11 mouse cellular contexts compared by ENCODE assay signal in genomic region chr7:136872059-136872458, GRCm38 (mm10). TPM values are rescaled to one million over a fixed set of nuclear protein-coding genes. Genes with fewer than 3 reads are reported as not detected.
DNase-seq lines count a peak whose midpoint lies in the region; ATAC-seq lines count a peak whose summit lies in the region.
"Had no signal": no experiment of that assay in that cellular context is flagged by ENCODE, and none has a peak within 500 bp of the region (broad histone marks: within the 10 kb centered on the region; RNA-seq: fewer than 3 reads in every experiment).

No protein-coding gene starts in this region.

- ATAC-seq in hindbrain, embryonic 15.5 days (ENCODE audit: low FRiP score, low read depth): 0 out of 2 replicates have a peak, but pooled peaks have one; percentile 42
- ATAC-seq in limb, embryonic 13.5 days (ENCODE audit: low FRiP score, low read depth): no peak

- no peak overlapping the region for H3K4me3 ChIP-seq in hindbrain, embryonic 15.5 days
- H3K4me3 ChIP-seq in limb, embryonic 13.5 days: no peak overlapping the region
- H3K4me3 ChIP-seq: heart, embryonic 12.5 days; neural tube, embryonic 13.5 days had no signal

- no peak overlapping the region; the same call in 1 of the 2 replicates for H3K4me2 ChIP-seq in hindbrain, embryonic 15.5 days
- H3K4me2 ChIP-seq in limb, embryonic 13.5 days (replicated peaks): 0 out of 2 replicates have a peak overlapping the region, but pooled peaks have one; percentile 14
- H3K4me2 ChIP-seq: heart, embryonic 12.5 days; neural tube, embryonic 13.5 days had no signal

- no peak overlapping the region for H3K9ac ChIP-seq in hindbrain, embryonic 15.5 days
- H3K9ac ChIP-seq in limb, embryonic 13.5 days: no peak overlapping the region
- H3K9ac ChIP-seq: heart, embryonic 12.5 days; liver, embryonic 14.5 days; neural tube, embryonic 13.5 days had no signal

- H3K4me1 ChIP-seq in hindbrain, embryonic 15.5 days (replicated peaks): peaks cover 10% of the 10 kb centered on the region
- peaks cover 9% of the 10 kb centered on the region for H3K4me1 ChIP-seq in limb, embryonic 13.5 days

- no peaks in the 10 kb centered on the region for H3K9me3 ChIP-seq in hindbrain, embryonic 15.5 days
- H3K9me3 ChIP-seq in limb, embryonic 13.5 days: no peaks in the 10 kb centered on the region
- H3K9me3 ChIP-seq: heart, embryonic 12.5 days; neural tube, embryonic 13.5 days had no signal

- no peak overlapping the region for H3K27ac ChIP-seq in hindbrain, embryonic 15.5 days (replicated peaks)
- H3K27ac ChIP-seq in limb, embryonic 13.5 days: no peak overlapping the region
- H3K27ac ChIP-seq: liver, embryonic 14.5 days; neural tube, embryonic 13.5 days had no signal

- no peaks in the 10 kb centered on the region for H3K36me3 ChIP-seq in hindbrain, embryonic 15.5 days
- no peaks in the 10 kb centered on the region for H3K36me3 ChIP-seq in limb, embryonic 13.5 days
- H3K36me3 ChIP-seq: heart, embryonic 12.5 days; neural tube, embryonic 13.5 days had no signal

- DNase-seq in heart, adult 11 months: peak; percentile 88
- no peak for DNase-seq in heart, postnatal 4 days
- peak; percentile 83 for DNase-seq in telencephalon, adult 2 months (ENCODE audit: low read depth, low spot score)
- no peak for DNase-seq in thymus, postnatal 36 days
- DNase-seq in c-Kit-positive CD71-positive TER-119-positive erythroid progenitor cells, embryonic 14.5 days (ENCODE audit: low spot score): no peak
- no peak for DNase-seq in kidney, adult 11 months

- WGBS in hindbrain, embryonic 15.5 days: 2% methylated on average over 8 of the region's 8 CpGs
- 9% methylated on average over 8 of the region's 8 CpGs for WGBS in limb, embryonic 13.5 days

- no peaks in the 10 kb centered on the region for H3K27me3 ChIP-seq in hindbrain, embryonic 15.5 days
- peaks cover 22% of the 10 kb centered on the region for H3K27me3 ChIP-seq in limb, embryonic 13.5 days

RNA-seq across cellular contexts. Expression of gene Mgmt, which starts 22.4 kb away (rescaled TPM):
- total RNA-seq in heart, postnatal 4 days (2021): 1 to 10 TPM; 4.6 to 5.2 TPM
- polyA plus RNA-seq in hindbrain, embryonic 15.5 days (2015; fragmentation: Nextera tagmentation; extraction: Ambion mirVana): 1.5 and 1.8 TPM in 2 replicates
- polyA plus RNA-seq in limb, embryonic 13.5 days (2015; fragmentation: Nextera tagmentation; extraction: Ambion mirVana): 5.7 and 6.3 TPM in 2 replicates

Comparison
In these comparisons a context has a peak if more than half of its experiments do, and no peak if none do; other contexts are left out.
1. DNase-seq: peak in heart, adult 11 months (single experiment) and telencephalon, adult 2 months (single experiment); none in heart, postnatal 4 days (single experiment), thymus, postnatal 36 days (0 of 2), c-Kit-positive CD71-positive TER-119-positive erythroid progenitor cells, embryonic 14.5 days (single experiment) and kidney, adult 11 months (single experiment).